Mouse (Mus musculus): ENCODE results near the gene Trpm6.

Gene Trpm6

GRCm38 (mm10) chr19:18890216-18890615, 140.4 kb downstream of the Trpm6 start:
- no peak for DNase-seq

- DNase-seq: no peak
Measured at GRCm38 (mm10) chr19:18898238-18898637, 148.5 kb downstream of the Trpm6 start.

DNA sequence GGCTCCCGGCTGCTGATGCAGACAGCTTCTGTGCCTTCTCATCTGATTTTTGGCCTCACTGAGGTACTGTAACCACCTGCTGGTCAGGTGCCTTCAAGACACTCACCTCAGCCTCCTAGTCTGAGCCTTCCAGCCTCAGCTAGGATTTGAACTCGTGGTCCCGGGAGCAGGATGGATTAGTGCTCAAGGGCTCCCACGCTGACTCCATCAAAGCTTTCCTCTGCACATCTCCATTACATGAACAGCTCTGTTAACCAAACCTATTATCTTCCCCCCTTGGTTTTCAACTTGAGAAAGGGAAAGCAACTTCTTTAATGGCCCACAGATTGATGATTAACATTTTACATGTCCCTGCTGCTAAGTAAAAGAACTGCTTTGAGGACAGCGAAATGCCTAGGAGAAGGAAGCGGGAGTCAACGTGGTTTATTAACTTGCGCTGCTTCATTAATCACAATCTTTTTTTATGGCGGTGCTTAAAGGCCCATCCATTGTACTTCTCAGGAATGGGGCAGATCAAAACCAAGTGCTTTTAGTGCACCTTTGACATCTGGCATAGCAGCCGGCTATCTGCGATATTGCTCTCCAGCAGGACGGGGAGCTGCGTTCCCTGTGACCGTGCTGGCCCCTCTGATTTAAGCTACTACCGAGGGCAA, 152.4 kb downstream of the Trpm6 start:
- DNase-seq: no peak

GRCm38 (mm10) chr19:18902694-18903067, 152.9 kb downstream of the Trpm6 start:
- no peak for DNase-seq

- no peak for DNase-seq
Measured at GRCm38 (mm10) chr19:18905511-18905910, 155.7 kb downstream of the Trpm6 start.

GRCm38 (mm10) chr19:18909641-18910040, 159.9 kb downstream of the Trpm6 start:
- DNase-seq: no peak

GRCm38 (mm10) chr19:18911755-18912340, 162.1 kb downstream of the Trpm6 start:
- no peak for DNase-seq

DNA sequence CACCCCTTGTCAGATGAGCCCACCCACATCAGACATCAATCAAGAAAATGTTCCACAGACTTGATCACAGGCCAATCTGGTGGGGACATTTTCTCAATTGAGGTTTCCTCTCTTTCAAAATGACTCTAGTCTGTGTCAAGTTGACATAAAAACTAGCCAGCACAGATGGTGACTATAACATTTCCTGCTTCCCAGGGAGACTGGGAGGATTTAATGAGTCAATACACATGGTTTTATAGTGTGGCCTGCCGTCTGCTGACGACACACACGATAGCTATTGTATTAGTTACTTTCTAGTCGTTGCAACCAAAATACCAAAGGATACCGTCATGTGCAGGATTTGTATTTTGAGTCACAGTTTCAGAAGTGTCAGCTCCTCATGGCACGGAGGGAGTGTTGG, 191.6 kb downstream of the Trpm6 start:
- DNase-seq: no peak

All from right cerebral cortex, postnatal 4 days (tissue).